Mouse (Mus musculus): Measurements from ENCODE around the gene Aqp9. TPM values are rescaled to one million over a fixed set of nuclear protein-coding genes. Genes with fewer than 3 reads are reported as not detected.

Aqp9 gene
- polyA plus RNA-seq, 1 experiment from 2014 or later = not detected

GRCm38 (mm10) chr9:71202265-71202664, 33.8 kb upstream of the Aqp9 start:
- H3K9me3 ChIP-seq (ENCODE audit: control insufficient read depth, low read length) = no peaks in the 10 kb centered on the region
- no peak overlapping the region for H3K27ac ChIP-seq (ENCODE audit: low read depth, low read length)
- H3K27me3 ChIP-seq (ENCODE audit: control insufficient read depth, insufficient read depth, low read length) = no peaks in the 10 kb centered on the region
- H3K4me3 ChIP-seq (ENCODE audit: low read depth, low read length) = no peak overlapping the region
- H3K9ac ChIP-seq (ENCODE audit: low read depth, low read length) = no peak overlapping the region
- no peaks in the 10 kb centered on the region for H3K36me3 ChIP-seq (ENCODE audit: control insufficient read depth, insufficient read depth, low read length)
- H3K4me2 ChIP-seq (replicated peaks; ENCODE audit: low read depth, low read length) = no peak overlapping the region
- 82% methylated on average over 4 of the region's 4 CpGs for WGBS
- no peaks in the 10 kb centered on the region for H3K4me1 ChIP-seq (replicated peaks; ENCODE audit: control insufficient read depth, insufficient read depth, low read length)
- no peak for ATAC-seq (ENCODE audit: low FRiP score)
- no peak for DNase-seq (ENCODE audit: low spot score)

GRCm38 (mm10) chr9:71198826-71199225, 30.3 kb upstream of the Aqp9 start:
- H3K36me3 ChIP-seq (ENCODE audit: control insufficient read depth, insufficient read depth, low read length) = no peaks in the 10 kb centered on the region

GRCm38 (mm10) chr9:71188647-71189415, 20.3 kb upstream of the Aqp9 start:
- DNase-seq (ENCODE audit: low spot score) (peak; percentile 88), ATAC-seq (ENCODE audit: low FRiP score) (0 out of 2 replicates have a peak, but pooled peaks have one; percentile 25)
- Histone ChIP-seq H3K4me1 (replicated peaks; ENCODE audit: control insufficient read depth, insufficient read depth, low read length) (no peaks in the 10 kb centered on the region), H3K36me3 (ENCODE audit: control insufficient read depth, insufficient read depth, low read length) (no peaks in the 10 kb centered on the region), H3K9me3 (ENCODE audit: control insufficient read depth, low read length) (no peaks in the 10 kb centered on the region), H3K27ac (ENCODE audit: low read depth, low read length) (no peak overlapping the region), H3K27me3 (ENCODE audit: control insufficient read depth, insufficient read depth, low read length) (no peaks in the 10 kb centered on the region), H3K4me2 (replicated peaks; ENCODE audit: low read depth, low read length) (peak overlapping the region; percentile 29), H3K9ac (ENCODE audit: low read depth, low read length) (no peak overlapping the region), H3K4me3 (ENCODE audit: low read depth, low read length) (no peak overlapping the region)
- 16% methylated on average over 12 of the region's 12 CpGs for WGBS

More at GRCm38 (mm10) chr9:71198826-71199225, 30.3 kb upstream of the Aqp9 start:
- Histone ChIP-seq H3K4me3 (ENCODE audit: low read depth, low read length) (no peak overlapping the region), H3K27ac (ENCODE audit: low read depth, low read length) (no peak overlapping the region), H3K9me3 (ENCODE audit: control insufficient read depth, low read length) (no peaks in the 10 kb centered on the region), H3K4me1 (replicated peaks; ENCODE audit: control insufficient read depth, insufficient read depth, low read length) (no peaks in the 10 kb centered on the region), H3K4me2 (replicated peaks; ENCODE audit: low read depth, low read length) (no peak overlapping the region), H3K27me3 (ENCODE audit: control insufficient read depth, insufficient read depth, low read length) (no peaks in the 10 kb centered on the region), H3K9ac (ENCODE audit: low read depth, low read length) (no peak overlapping the region)
- ATAC-seq (ENCODE audit: low FRiP score) (no peak), DNase-seq (ENCODE audit: low spot score) (no peak)
- 93% methylated on average over 5 of the region's 5 CpGs for WGBS

- Histone ChIP-seq H3K4me3 (ENCODE audit: low read depth, low read length) (no peak overlapping the region), H3K4me1 (replicated peaks; ENCODE audit: control insufficient read depth, insufficient read depth, low read length) (no peaks in the 10 kb centered on the region), H3K9ac (ENCODE audit: low read depth, low read length) (no peak overlapping the region), H3K27ac (ENCODE audit: low read depth, low read length) (no peak overlapping the region), H3K36me3 (ENCODE audit: control insufficient read depth, insufficient read depth, low read length) (no peaks in the 10 kb centered on the region), H3K9me3 (ENCODE audit: control insufficient read depth, low read length) (no peaks in the 10 kb centered on the region), H3K4me2 (replicated peaks; ENCODE audit: low read depth, low read length) (no peak overlapping the region), H3K27me3 (ENCODE audit: control insufficient read depth, insufficient read depth, low read length) (no peaks in the 10 kb centered on the region)
- ATAC-seq (ENCODE audit: low FRiP score) = no peak
- 93% methylated on average over 7 of the region's 7 CpGs for WGBS
- no peak for DNase-seq (ENCODE audit: low spot score)
These were observed 18.9 kb upstream of the Aqp9 start for GRCm38 (mm10) chr9:71187396-71187795.

GRCm38 (mm10) chr9:71185823-71186222, 17.3 kb upstream of the Aqp9 start:
- DNase-seq (ENCODE audit: low spot score) (no peak), ATAC-seq (ENCODE audit: low FRiP score) (no peak)

GRCm38 (mm10) chr9:71185285-71185684, 16.8 kb upstream of the Aqp9 start:
- Histone ChIP-seq H3K27ac (ENCODE audit: low read depth, low read length) (no peak overlapping the region), H3K4me2 (replicated peaks; ENCODE audit: low read depth, low read length) (no peak overlapping the region), H3K9ac (ENCODE audit: low read depth, low read length) (no peak overlapping the region), H3K4me3 (ENCODE audit: low read depth, low read length) (no peak overlapping the region), H3K9me3 (ENCODE audit: control insufficient read depth, low read length) (no peaks in the 10 kb centered on the region), H3K27me3 (ENCODE audit: control insufficient read depth, insufficient read depth, low read length) (no peaks in the 10 kb centered on the region), H3K4me1 (replicated peaks; ENCODE audit: control insufficient read depth, insufficient read depth, low read length) (no peaks in the 10 kb centered on the region), H3K36me3 (ENCODE audit: control insufficient read depth, insufficient read depth, low read length) (no peaks in the 10 kb centered on the region)
- ATAC-seq (ENCODE audit: low FRiP score) (no peak), DNase-seq (ENCODE audit: low spot score) (no peak)

More at GRCm38 (mm10) chr9:71185823-71186222, 17.3 kb upstream of the Aqp9 start:
- Histone ChIP-seq H3K36me3 (ENCODE audit: control insufficient read depth, insufficient read depth, low read length) (no peaks in the 10 kb centered on the region), H3K27ac (ENCODE audit: low read depth, low read length) (no peak overlapping the region), H3K4me3 (ENCODE audit: low read depth, low read length) (no peak overlapping the region), H3K4me2 (replicated peaks; ENCODE audit: low read depth, low read length) (no peak overlapping the region), H3K27me3 (ENCODE audit: control insufficient read depth, insufficient read depth, low read length) (no peaks in the 10 kb centered on the region), H3K9me3 (ENCODE audit: control insufficient read depth, low read length) (no peaks in the 10 kb centered on the region), H3K4me1 (replicated peaks; ENCODE audit: control insufficient read depth, insufficient read depth, low read length) (no peaks in the 10 kb centered on the region), H3K9ac (ENCODE audit: low read depth, low read length) (no peak overlapping the region)
- 90% methylated on average over 2 of the region's 2 CpGs for WGBS

GRCm38 (mm10) chr9:71179964-71180700, 11.7 kb upstream of the Aqp9 start:
- H3K4me2 ChIP-seq (replicated peaks; ENCODE audit: low read depth, low read length) = no peak overlapping the region
- DNase-seq (ENCODE audit: low spot score) (no peak), ATAC-seq (ENCODE audit: low FRiP score) (no peak)
- H3K27me3 ChIP-seq (ENCODE audit: control insufficient read depth, insufficient read depth, low read length) = no peaks in the 10 kb centered on the region
- WGBS = 79% methylated on average over 8 of the region's 8 CpGs
- H3K9me3 ChIP-seq (ENCODE audit: control insufficient read depth, low read length) = no peaks in the 10 kb centered on the region
- no peaks in the 10 kb centered on the region for H3K36me3 ChIP-seq (ENCODE audit: control insufficient read depth, insufficient read depth, low read length)
- no peak overlapping the region for H3K4me3 ChIP-seq (ENCODE audit: low read depth, low read length)
- H3K9ac ChIP-seq (ENCODE audit: low read depth, low read length) = no peak overlapping the region
- no peak overlapping the region for H3K27ac ChIP-seq (ENCODE audit: low read depth, low read length)
- no peaks in the 10 kb centered on the region for H3K4me1 ChIP-seq (replicated peaks; ENCODE audit: control insufficient read depth, insufficient read depth, low read length)

- H3K9me3 ChIP-seq (ENCODE audit: control insufficient read depth, low read length) = no peaks in the 10 kb centered on the region
- H3K27ac ChIP-seq (ENCODE audit: low read depth, low read length) = no peak overlapping the region
- WGBS = 87% methylated on average over 6 of the region's 6 CpGs
- no peaks in the 10 kb centered on the region for H3K27me3 ChIP-seq (ENCODE audit: control insufficient read depth, insufficient read depth, low read length)
- no peaks in the 10 kb centered on the region for H3K36me3 ChIP-seq (ENCODE audit: control insufficient read depth, insufficient read depth, low read length)
- H3K4me1 ChIP-seq (replicated peaks; ENCODE audit: control insufficient read depth, insufficient read depth, low read length) = no peaks in the 10 kb centered on the region
- no peak for ATAC-seq (ENCODE audit: low FRiP score)
- no peak overlapping the region for H3K4me3 ChIP-seq (ENCODE audit: low read depth, low read length)
- no peak for DNase-seq (ENCODE audit: low spot score)
- no peak overlapping the region for H3K9ac ChIP-seq (ENCODE audit: low read depth, low read length)
- no peak overlapping the region for H3K4me2 ChIP-seq (replicated peaks; ENCODE audit: low read depth, low read length)
These were observed 10.9 kb upstream of the Aqp9 start for GRCm38 (mm10) chr9:71179276-71179896.
